Mouse (Mus musculus): ENCODE data around the gene Nek10.
"Not testable (repeated sequence)": the region's sequence is repeated elsewhere in the genome, so short reads cannot be mapped to it uniquely, and the experiment has no call there.

Nek10 gene

GRCm38 (mm10) chr14:14803115-14803514 is at the start of gene Nek10:
TSS of gene Nek10 (plus strand) at chr14:14803415.
- in situ Hi-C loops (cut with MseI, MboI), result not testable (repeated sequence)

- in situ Hi-C loops (cut with MseI, MboI), result no loop called here
Observed at GRCm38 (mm10) chr14:14781169-14781568, 22.0 kb upstream of the Nek10 start.

DNA sequence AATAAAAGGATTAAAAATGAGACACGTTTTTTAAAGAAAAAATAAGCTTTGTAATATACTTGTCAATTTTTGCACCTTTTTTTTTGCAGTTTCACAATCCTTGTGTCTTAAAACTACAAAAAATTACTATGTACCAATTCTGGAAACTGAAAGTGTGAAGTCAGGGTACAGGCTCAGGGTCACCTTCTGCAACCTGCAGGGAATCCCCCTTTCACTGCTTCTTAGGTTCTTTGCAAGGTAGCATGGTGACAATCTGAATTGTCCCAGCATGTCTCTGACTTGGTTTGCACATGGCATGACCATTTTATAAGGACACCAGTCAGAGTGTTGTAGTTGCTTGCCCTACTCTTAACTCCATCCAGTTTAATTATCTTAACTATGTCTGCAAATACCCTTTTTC is 19.0 kb upstream of the Nek10 start:
- in situ Hi-C loops (cut with MseI, MboI), result no loop called here

DNA sequence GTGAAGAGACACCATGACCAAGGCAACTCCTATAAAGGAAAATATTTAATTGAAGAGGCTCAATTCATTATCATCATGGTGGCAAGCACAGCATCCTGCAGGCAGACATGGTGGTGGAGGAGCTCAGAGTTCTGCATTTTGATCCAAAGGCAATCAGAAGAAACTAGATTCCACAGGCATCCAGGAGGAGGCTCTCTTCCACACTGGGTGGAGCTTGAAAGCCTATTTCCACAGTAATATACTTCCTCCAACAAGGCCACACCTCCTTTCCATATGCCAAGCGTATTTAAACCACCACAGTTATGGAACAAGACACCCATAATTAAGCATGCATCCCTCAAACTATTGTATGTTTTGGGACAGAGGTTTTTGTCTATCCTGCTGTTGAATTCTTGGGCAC is 16.2 kb upstream of the Nek10 start:
- in situ Hi-C loops (cut with MseI, MboI), result no loop called here

DNA sequence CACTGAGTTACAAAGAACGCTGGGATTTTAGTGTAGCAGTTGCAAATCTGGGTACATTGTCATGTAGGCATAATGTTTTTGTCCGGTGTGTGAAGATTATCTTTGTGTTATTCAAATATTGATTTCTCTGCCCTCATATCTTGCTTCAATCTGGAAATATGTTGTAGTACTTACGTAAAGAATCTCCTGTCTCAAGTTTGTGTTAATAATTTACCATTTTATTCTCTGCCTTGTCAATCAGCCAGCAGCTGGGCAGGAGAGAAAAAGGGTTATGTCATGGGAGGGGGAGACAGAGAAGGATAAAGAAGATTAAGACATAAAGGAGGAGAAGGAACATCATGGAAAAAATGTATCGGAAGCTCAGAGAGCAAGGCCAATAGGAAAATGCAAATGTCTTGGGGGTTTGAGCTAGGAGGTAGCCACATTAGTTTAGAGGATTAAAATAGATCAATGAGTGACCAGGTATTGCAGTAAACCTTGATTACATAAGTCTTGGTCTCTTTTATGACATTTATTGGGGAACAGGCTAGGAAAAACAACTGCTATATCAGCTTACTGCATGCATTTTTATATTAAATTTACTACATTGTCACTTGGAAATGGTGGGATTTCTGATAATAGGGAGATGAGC is 13.3 kb upstream of the Nek10 start:
- in situ Hi-C loops (cut with MseI, MboI), result no loop called here

- in situ Hi-C loops (cut with MseI, MboI), result no loop called here
Observed at GRCm38 (mm10) chr14:14799861-14800260, 3.4 kb upstream of the Nek10 start.

DNA sequence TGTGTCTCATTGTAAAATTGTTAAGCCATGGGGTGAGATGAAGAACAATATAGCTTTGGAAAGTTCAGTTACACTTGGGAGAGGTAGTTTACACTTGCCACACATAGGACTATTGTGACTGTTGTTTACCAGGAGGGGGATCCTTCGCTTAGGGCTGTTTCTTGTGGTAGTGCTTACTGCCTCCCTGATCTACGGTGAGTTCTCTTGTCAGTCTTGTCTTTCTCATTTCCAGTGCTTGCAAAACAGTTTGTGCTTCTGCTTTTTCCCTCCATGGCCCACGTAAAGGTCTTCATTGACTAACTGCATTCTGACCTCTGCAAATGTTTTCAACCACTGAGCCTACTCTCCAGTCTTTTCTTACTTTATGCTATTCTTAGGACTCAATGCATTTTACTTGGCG is 2.9 kb upstream of the Nek10 start:
- in situ Hi-C loops (cut with MseI, MboI), result no loop called here

GRCm38 (mm10) chr14:14800810-14801209 is 2.4 kb upstream of the Nek10 start:
- in situ Hi-C loops (cut with MseI, MboI), result no loop called here

DNA sequence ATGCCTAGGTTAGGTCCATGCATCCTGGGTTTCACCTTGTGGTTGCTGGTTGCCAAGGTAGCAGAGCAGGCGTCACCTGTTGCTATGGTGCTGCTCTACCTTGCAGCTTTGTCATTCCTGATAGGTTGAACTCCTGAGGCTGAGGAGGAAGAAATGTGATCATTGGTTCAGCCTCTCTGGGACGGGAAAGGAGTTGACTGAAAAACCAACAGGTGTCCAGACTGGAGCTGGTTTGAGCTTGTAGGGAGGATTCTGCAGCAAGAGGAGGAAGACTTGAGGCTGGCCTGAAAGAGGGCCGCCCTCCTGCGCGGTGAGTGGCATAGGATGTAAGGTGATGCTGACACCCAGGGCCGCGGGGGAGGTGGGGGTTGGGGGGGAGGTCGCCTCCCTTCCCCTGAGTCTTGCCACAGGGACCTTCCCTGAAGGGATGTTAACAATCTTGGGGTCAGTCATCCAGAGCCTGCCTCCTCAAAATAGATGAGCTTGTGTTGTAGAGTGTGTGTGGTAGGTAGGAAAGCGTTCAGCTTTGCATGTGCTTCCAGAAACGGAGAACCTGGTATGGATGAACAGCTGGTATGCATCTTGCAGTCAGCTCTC is 804 bp downstream of the Nek10 start:
- in situ Hi-C loops (cut with MseI, MboI), result no loop called here

DNA sequence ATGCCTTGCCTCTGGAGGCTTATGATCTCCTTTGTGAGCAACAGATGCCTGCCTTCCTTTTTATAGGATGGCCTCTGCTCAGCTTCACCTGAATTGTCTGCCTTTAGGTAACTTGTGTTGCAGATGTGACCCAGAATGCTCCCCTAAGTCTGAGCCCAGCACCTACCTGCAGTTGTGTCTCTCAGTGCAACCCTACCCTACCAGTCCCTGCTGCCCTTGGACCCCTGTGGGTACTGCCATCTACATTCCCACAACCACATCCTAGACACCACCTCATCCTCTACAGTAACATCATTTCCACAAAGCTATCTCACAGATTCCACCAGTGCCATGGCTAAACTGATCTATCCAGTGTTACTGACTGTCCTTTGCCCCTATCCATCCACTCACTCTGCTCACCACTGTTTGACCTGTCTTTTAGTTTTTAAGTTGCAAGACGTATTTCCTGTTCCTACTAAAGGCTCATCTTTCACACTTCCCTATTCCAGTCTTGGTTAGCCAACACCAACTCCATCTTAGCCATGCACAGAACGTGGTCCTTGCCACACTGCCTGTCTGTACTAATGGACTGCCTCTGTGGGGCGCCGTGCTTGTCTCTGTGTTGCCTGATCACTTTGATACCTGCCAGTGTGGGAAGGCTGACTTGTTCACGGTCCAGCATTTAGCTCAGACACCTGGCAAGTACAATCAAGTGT is 1.4 kb downstream of the Nek10 start:
- in situ Hi-C loops (cut with MseI, MboI), result no loop called here

- in situ Hi-C loops (cut with MseI, MboI), result no loop called here
Observed at GRCm38 (mm10) chr14:14832520-14833240, 29.5 kb downstream of the Nek10 start.

DNA sequence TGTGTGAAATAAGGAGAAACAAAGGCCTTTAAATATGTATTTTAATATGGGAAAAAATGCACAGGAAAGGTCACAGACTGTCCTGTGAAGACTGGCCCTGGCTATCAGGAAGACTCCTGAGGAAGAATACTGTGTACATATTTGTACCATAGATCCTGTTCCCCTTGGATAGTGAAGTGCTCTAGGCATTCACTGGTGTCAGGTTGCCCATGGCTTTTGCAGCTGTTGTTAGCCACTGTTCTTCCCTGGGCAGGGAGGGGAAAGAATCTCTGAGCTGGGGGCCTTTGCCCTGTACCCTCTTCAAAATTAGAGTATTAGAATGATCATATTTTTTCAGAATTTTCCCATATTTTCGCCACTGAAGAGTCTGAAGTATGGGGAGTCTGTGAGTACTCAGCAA is 30.3 kb downstream of the Nek10 start:
- in situ Hi-C loops (cut with MseI, MboI), result no loop called here

DNA sequence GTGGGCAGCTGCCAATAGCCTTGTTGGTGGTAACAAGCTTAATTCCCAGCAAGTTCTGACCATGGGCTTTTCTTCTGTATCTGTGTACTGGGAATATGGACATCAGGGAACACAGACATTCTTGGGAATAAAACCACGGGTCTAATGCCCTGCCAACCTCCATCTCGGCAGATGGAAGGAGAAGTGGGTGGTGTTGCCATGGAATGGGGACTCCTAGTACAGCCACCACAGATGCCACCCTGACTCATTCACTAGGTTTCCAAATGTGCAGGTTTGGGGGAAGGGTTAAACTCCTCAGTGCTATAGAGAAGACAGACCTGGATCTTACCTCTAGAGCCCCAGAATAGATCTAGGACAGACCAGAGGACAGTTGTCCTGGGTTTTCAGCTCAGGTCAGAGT is 31.1 kb downstream of the Nek10 start:
- in situ Hi-C loops (cut with MseI, MboI), result no loop called here

DNA sequence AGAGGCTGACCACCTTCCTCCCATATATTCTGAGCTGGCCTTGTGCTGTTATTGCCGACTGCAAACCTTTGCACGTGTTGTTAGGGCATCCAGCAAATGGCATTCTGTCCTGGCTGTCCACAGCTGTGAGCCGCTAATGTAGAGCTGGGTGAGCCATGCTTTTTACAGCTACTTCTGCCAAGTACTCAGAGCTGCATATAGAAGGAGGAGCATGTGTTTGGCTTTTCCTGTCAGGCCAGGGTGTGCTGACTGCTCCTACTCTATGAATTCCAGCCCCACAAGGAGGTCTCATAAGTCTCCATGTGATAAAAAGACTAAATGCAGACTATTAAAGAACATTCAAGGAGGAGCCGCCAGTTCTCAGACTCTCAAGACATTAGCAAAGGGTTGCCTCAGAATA is 34.4 kb downstream of the Nek10 start:
- in situ Hi-C loops (cut with MseI, MboI), result no loop called here

DNA sequence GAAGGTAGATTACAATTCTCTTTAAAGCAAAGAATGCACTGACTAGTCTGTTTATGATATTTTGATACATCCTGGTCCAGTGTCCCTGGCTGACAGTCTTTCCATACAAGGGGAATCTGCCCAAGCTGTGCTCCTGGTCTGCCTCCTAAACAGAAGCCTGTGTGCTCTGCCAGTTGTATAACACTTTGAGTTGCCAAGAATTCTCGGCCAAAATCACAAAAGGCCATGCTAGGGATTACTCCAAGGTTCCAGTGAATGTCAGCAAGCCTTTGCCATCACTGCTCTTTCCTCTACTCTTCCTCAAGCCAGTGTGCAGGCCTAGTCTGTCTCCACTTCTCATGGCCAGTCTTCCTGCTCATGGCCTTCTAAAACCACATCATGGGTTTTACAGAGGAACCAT is 34.9 kb downstream of the Nek10 start:
- in situ Hi-C loops (cut with MseI, MboI), result no loop called here

DNA sequence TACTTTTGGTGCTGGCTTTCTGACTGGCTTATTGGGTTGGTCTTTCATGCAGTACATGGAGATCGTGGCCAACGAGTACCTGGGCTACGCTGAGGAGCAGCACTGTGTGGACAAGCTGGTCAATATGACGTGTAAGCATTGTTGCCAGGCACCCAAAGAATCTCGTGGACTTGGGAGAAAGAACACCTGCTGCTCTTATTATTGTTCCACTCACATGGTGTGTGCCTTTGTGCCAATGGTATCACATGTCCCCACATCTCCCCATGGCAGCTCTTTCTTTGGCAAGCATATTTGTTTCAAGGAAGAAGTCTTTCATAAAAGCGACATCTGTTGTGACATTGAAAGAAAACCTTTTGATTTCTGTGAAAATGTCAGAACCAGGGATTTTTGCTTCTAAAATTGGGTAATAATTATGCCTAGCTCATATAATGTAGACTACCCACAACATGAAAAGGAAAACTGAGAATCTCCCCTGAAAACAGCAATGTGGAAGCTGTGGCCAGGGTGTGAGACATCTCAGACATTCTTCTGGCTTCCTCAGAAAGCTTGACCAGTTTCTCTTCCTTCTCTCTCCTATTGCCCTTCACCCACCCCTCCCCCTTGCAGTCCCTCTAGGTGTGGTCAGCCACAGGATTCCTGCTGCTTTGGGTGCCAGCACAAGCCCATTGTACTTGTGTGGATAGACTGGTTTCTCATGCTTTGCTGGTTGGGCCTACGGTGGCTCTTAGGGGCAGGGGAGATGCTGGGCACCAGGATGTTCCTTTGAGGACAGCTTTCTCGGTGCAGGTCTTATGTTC is 39.7 kb downstream of the Nek10 start:
- in situ Hi-C loops (cut with MseI, MboI), result no loop called here

GRCm38 (mm10) chr14:14852838-14853237 is 49.6 kb downstream of the Nek10 start:
- in situ Hi-C loops (cut with MseI, MboI), result no loop called here

- in situ Hi-C loops (cut with MseI, MboI), result loop anchor here (5.0 kb wide), 1 partner anchor 127 kb away; no protein-coding TSS in a partner anchor
Observed at GRCm38 (mm10) chr14:14860331-14860730, 57.1 kb downstream of the Nek10 start.

GRCm38 (mm10) chr14:14863690-14864356 is 60.6 kb downstream of the Nek10 start:
- in situ Hi-C loops (cut with MseI, MboI), result loop anchor here (5.0 kb wide), 1 partner anchor 123 kb away; no protein-coding TSS in a partner anchor

- in situ Hi-C loops (cut with MseI, MboI), result no loop called here
Observed at GRCm38 (mm10) chr14:14869239-14869638, 66.0 kb downstream of the Nek10 start.

- in situ Hi-C loops (cut with MseI, MboI), result no loop called here
Observed at GRCm38 (mm10) chr14:14870059-14870458, 66.8 kb downstream of the Nek10 start.

All from mouse trophoblast stem cell (cell line).